Mouse (Mus musculus) stomach, postnatal 0 days (tissue): ENCODE data around the gene Stard7.

Experiments
- CTCF ChIP-seq: IDR thresholded peaks from 2 replicates; pipeline ENCODE4 v1.5.1; 2016; ENCODE audit warnings: antibody characterized with exemption, low read depth, mild to moderate bottlenecking, moderate library complexity
- EP300 ChIP-seq: optimal IDR thresholded peaks from 2 replicates; pipeline ENCODE3; 2016; ENCODE audit warnings: antibody characterized with exemption

DNA sequence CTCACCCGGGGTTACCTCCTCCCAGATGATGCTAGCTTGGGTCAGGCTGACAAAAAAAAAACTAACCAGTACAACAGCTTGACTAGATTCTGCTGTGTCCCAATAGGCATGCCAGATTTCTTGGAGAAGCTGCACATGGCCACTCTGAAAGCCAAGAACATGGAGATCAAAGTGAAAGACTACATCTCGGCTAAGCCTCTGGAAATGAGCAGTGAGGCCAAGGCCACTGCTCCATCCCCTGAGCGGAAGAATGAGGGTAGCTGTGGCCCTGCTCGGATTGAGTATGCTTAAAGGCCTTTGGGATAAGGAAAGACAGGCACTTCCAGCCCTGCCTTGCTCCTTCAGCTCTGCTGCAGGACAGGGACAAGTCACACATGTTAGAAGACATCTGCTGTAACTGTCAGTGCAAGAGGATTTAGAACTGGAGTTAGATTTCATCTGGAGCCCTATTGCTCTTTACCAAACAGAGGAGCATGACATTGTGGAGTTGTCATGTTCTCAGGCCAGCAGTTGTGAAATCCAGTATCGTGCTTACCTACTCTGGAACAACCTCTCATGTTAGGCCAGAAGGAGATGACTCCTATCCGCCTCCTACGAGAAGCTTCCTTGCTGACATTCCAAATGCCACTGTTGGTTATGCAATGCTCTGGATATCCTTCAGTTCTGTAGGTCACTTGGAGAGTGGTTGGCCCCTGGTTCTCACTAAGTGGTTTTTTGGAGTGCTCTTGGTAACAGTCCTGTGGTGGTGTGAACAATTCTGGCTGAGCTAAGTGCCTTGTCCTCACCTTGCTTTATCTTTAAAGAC, 27.2 kb downstream of the Stard7 start:
- TF ChIP-seq EP300 = no peak
- no peak for TF ChIP-seq CTCF
